Mouse (Mus musculus): Measurements from ENCODE around the gene Cd96. TPM values are rescaled to one million over a fixed set of nuclear protein-coding genes. Genes with fewer than 3 reads are reported as not detected.

The Cd96 gene
- total and polyA plus RNA-seq, 2 experiments: 0.18 TPM; not detected in 1

DNA sequence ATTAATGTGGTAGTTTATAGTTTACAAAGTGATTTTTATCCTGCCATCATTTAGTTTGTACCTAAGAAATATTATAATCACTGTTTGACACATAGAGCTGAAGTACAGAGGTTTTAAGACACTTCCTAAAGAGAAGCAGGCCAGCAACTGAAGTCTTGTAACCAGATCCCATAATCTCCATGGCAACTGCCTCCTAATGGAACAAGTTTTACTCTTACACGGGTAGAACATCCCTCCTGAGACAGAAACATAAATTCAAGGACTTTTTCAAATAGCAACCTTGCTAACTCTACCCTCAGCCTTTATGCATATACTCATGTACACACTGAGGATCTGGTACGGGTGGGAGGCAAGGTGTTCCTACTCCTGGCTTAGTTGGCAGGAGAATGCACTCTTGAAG is 83.8 kb downstream of the Cd96 start:
- H3K9ac ChIP-seq (ENCODE audit: low read depth, low read length): no peak overlapping the region
- TF ChIP-seq POLR2A (IDR thresholded peaks at IDR 0.05; ENCODE audit: extremely low read depth, insufficient read depth, low read length) (no peak), CTCF (IDR thresholded peaks at IDR 0.05; ENCODE audit: low read depth, low read length) (no peak)
- 69% methylated on average over 2 of the region's 2 CpGs for WGBS
- H3K4me1 ChIP-seq (ENCODE audit: control insufficient read depth, insufficient read depth, low read length): no peaks in the 10 kb centered on the region
- H3K27me3 ChIP-seq (ENCODE audit: control insufficient read depth, insufficient read depth, low read length): no peaks in the 10 kb centered on the region
- DNase-seq (ENCODE audit: extremely low read depth, low read depth, low spot score): no peak
- no peaks in the 10 kb centered on the region for H3K79me2 ChIP-seq (ENCODE audit: control insufficient read depth, insufficient read depth, low read length)
- no peaks in the 10 kb centered on the region for H3K36me3 ChIP-seq (ENCODE audit: control insufficient read depth, insufficient read depth, low read length)
- no peak overlapping the region for H3K27ac ChIP-seq (replicated peaks; ENCODE audit: insufficient read depth, low read depth, low read length)
- no peak overlapping the region for H3K4me3 ChIP-seq (ENCODE audit: insufficient read depth, low read depth, low read length)

DNA sequence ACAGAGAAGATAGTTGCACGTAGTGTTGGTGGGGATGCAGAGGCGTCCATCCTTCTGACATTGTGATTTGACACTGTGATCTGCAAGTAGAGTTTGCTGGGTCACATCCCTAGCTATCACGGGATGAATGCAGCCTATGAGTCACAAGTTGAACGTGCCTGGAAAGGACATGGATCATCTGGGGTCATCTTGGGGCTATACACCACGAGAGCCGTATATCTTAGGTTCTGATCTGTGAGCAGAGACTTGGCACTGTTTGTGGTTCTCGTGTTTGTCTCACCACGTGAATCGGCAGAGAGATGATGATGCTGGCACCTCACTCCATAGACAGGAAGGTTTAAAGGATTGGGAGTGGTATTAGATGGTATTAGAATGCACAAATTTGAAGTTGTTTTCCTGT is 86.2 kb downstream of the Cd96 start:
- H3K4me3 ChIP-seq (ENCODE audit: insufficient read depth, low read depth, low read length): no peak overlapping the region
- TF ChIP-seq POLR2A (IDR thresholded peaks at IDR 0.05; ENCODE audit: extremely low read depth, insufficient read depth, low read length) (no peak), CTCF (IDR thresholded peaks at IDR 0.05; ENCODE audit: low read depth, low read length) (no peak)
- H3K27ac ChIP-seq (replicated peaks; ENCODE audit: insufficient read depth, low read depth, low read length): no peak overlapping the region
- no peak overlapping the region for H3K9ac ChIP-seq (ENCODE audit: low read depth, low read length)
- H3K4me1 ChIP-seq (ENCODE audit: control insufficient read depth, insufficient read depth, low read length): no peaks in the 10 kb centered on the region
- H3K79me2 ChIP-seq (ENCODE audit: control insufficient read depth, insufficient read depth, low read length): no peaks in the 10 kb centered on the region
- no peak for DNase-seq (ENCODE audit: extremely low read depth, low read depth, low spot score)
- H3K27me3 ChIP-seq (ENCODE audit: control insufficient read depth, insufficient read depth, low read length): no peaks in the 10 kb centered on the region
- WGBS: 71% methylated on average over 9 of the region's 9 CpGs
- H3K36me3 ChIP-seq (ENCODE audit: control insufficient read depth, insufficient read depth, low read length): no peaks in the 10 kb centered on the region

DNA sequence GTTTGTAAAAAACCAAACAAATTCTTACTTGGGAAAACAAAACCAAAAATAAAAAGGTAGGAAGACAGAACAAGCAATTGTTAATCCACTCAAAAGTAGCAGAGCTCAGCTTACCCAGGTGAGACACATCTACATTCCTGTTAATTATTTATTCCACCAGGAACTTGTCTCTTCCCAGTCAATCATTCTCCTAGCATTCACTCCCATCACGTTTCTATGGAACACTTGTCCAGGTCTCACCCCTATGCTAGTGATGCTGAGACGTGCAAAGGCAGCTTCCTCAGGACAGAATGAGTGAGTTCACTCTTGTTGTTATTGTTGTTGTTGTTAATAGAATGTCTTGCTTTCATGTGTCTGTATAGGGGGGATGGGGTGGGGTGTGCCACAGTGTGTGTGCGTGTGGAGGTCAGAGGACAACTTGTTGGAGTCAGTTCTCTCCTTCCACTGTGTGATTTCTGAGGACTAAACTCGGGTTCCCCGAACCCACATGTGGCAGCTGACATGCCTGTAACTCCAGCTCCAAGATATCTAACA is 97.0 kb downstream of the Cd96 start:
- H3K36me3 ChIP-seq (ENCODE audit: control insufficient read depth, insufficient read depth, low read length): no peaks in the 10 kb centered on the region
- no peak overlapping the region for H3K27ac ChIP-seq (replicated peaks; ENCODE audit: insufficient read depth, low read depth, low read length)
- no peaks in the 10 kb centered on the region for H3K27me3 ChIP-seq (ENCODE audit: control insufficient read depth, insufficient read depth, low read length)
- no peaks in the 10 kb centered on the region for H3K79me2 ChIP-seq (ENCODE audit: control insufficient read depth, insufficient read depth, low read length)
- peaks cover 2% of the 10 kb centered on the region; the same call in 1 of the 2 replicates for H3K4me1 ChIP-seq (ENCODE audit: control insufficient read depth, insufficient read depth, low read length)
- no peak overlapping the region for H3K9ac ChIP-seq (ENCODE audit: low read depth, low read length)
- DNase-seq (ENCODE audit: extremely low read depth, low read depth, low spot score): no peak
- 31% methylated on average over 5 of the region's 5 CpGs for WGBS
- TF ChIP-seq POLR2A (IDR thresholded peaks at IDR 0.05; ENCODE audit: extremely low read depth, insufficient read depth, low read length): no peak
- no peak for TF ChIP-seq CTCF (IDR thresholded peaks at IDR 0.05; ENCODE audit: low read depth, low read length)
- no peak overlapping the region for H3K4me3 ChIP-seq (ENCODE audit: insufficient read depth, low read depth, low read length)

DNA sequence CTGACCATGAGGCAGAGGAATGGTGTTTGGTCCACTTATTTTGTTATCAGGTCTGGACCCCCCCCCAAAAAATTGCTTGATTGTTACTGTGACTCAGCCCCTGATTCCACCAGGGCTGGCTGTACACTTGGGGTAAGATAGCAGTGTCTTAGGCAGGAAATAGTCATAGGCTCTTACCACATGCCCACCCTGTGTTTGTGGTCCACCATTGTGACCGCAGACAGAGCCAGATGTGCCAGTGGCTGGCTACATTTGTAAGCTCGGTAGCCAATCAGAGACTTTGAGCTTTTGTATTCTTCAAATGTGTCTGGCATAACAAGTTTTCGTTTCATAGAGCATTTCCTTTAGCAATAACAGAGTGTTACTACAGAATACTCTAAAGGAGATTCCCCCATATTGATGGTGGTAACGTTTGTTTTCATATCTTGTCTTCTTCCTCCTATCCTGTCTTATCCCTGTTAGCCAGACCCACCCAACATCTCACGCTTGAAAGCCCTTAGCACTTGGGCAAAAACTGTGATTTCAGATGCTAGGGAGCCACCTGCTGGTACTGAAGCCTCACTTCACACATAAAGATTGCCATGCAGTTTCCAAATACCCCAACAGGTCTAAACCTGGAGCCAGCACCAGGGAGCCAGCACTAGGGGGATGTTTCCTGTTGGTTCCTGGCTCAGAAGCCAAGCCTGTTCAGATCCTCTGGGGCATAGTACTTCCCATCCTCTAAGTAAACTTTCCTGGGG is 97.7 kb downstream of the Cd96 start:
- 25% methylated on average over 5 of the region's 5 CpGs for WGBS
- H3K79me2 ChIP-seq (ENCODE audit: control insufficient read depth, insufficient read depth, low read length): no peaks in the 10 kb centered on the region
- no peak overlapping the region for H3K9ac ChIP-seq (ENCODE audit: low read depth, low read length)
- no peaks in the 10 kb centered on the region for H3K27me3 ChIP-seq (ENCODE audit: control insufficient read depth, insufficient read depth, low read length)
- H3K27ac ChIP-seq (replicated peaks; ENCODE audit: insufficient read depth, low read depth, low read length): no peak overlapping the region
- H3K4me3 ChIP-seq (ENCODE audit: insufficient read depth, low read depth, low read length): no peak overlapping the region
- peak; percentile 74 for DNase-seq (ENCODE audit: extremely low read depth, low read depth, low spot score)
- peaks cover 2% of the 10 kb centered on the region; the same call in 1 of the 2 replicates for H3K4me1 ChIP-seq (ENCODE audit: control insufficient read depth, insufficient read depth, low read length)
- H3K36me3 ChIP-seq (ENCODE audit: control insufficient read depth, insufficient read depth, low read length): no peaks in the 10 kb centered on the region
- TF ChIP-seq POLR2A (IDR thresholded peaks at IDR 0.05; ENCODE audit: extremely low read depth, insufficient read depth, low read length): no peak
- TF ChIP-seq CTCF (IDR thresholded peaks at IDR 0.05; ENCODE audit: low read depth, low read length): peak; percentile 63

DNA sequence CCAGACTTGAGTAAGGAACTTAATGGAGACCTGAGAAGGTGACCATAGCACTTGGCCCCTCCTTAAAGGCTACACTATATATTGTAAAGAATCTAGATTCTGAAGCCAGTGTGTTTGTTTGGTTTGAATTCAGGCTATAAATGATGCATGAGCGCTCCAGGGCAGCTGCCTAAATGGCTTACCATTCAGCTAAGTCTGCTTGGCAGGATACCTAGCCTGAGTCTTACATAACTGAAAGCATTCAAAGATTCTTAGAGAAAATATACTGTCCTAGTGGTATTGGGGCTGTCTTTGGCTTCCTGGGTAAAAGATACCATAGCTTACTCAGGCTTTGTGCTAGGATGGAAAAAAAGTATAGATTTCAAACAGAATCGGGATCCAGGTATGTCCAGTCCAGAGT is 98.7 kb downstream of the Cd96 start:
- 91% methylated on average over 2 of the region's 2 CpGs for WGBS

DNA sequence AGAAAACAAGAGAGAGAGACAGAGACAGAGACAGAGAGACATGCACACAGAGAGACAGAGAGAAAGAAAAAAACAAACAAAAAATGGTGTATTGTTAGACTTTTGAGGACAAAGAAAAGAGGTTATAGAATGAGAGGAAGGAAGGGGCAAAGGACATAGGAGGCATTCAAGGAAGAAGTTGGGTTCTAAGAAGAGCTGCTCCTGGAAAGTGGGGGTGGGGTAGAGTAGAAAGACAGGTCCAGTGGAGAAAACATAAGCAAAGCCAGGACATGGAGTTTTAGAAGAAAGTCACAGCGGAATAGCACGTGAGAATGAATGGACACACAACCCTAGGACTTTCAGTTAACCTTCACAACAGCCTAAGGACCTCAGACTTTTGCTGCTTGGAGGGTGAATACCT is 99.7 kb downstream of the Cd96 start:
- TF ChIP-seq CTCF (IDR thresholded peaks at IDR 0.05; ENCODE audit: low read depth, low read length): no peak
- no peak for TF ChIP-seq POLR2A (IDR thresholded peaks at IDR 0.05; ENCODE audit: extremely low read depth, insufficient read depth, low read length)

More for the DNA sequence above, 98.7 kb downstream of the Cd96 start:
- Histone ChIP-seq H3K4me1 (ENCODE audit: control insufficient read depth, insufficient read depth, low read length) (peaks cover 2% of the 10 kb centered on the region; the same call in 1 of the 2 replicates), H3K36me3 (ENCODE audit: control insufficient read depth, insufficient read depth, low read length) (no peaks in the 10 kb centered on the region), H3K27ac (replicated peaks; ENCODE audit: insufficient read depth, low read depth, low read length) (no peak overlapping the region), H3K79me2 (ENCODE audit: control insufficient read depth, insufficient read depth, low read length) (no peaks in the 10 kb centered on the region), H3K4me3 (ENCODE audit: insufficient read depth, low read depth, low read length) (no peak overlapping the region), H3K27me3 (ENCODE audit: control insufficient read depth, insufficient read depth, low read length) (no peaks in the 10 kb centered on the region), H3K9ac (ENCODE audit: low read depth, low read length) (no peak overlapping the region)
- DNase-seq (ENCODE audit: extremely low read depth, low read depth, low spot score): no peak
- TF ChIP-seq CTCF (IDR thresholded peaks at IDR 0.05; ENCODE audit: low read depth, low read length) (no peak), POLR2A (IDR thresholded peaks at IDR 0.05; ENCODE audit: extremely low read depth, insufficient read depth, low read length) (no peak)

More for the DNA sequence above, 99.7 kb downstream of the Cd96 start:
- no peak for DNase-seq (ENCODE audit: extremely low read depth, low read depth, low spot score)
- no peak overlapping the region for H3K27ac ChIP-seq (replicated peaks; ENCODE audit: insufficient read depth, low read depth, low read length)
- no peak overlapping the region for H3K9ac ChIP-seq (ENCODE audit: low read depth, low read length)
- H3K4me3 ChIP-seq (ENCODE audit: insufficient read depth, low read depth, low read length): no peak overlapping the region
- no peaks in the 10 kb centered on the region for H3K27me3 ChIP-seq (ENCODE audit: control insufficient read depth, insufficient read depth, low read length)
- H3K36me3 ChIP-seq (ENCODE audit: control insufficient read depth, insufficient read depth, low read length): no peaks in the 10 kb centered on the region
- 85% methylated on average over 2 of the region's 2 CpGs for WGBS
- H3K4me1 ChIP-seq (ENCODE audit: control insufficient read depth, insufficient read depth, low read length): peaks cover 2% of the 10 kb centered on the region; the same call in 1 of the 2 replicates
- H3K79me2 ChIP-seq (ENCODE audit: control insufficient read depth, insufficient read depth, low read length): no peaks in the 10 kb centered on the region
